Mouse (Mus musculus): Measurements from ENCODE around the gene Mxi1. TPM values are rescaled to one million over a fixed set of nuclear protein-coding genes. Genes with fewer than 3 reads are reported as not detected.

The Mxi1 gene
- polyA plus RNA-seq, 1 experiment, result 10.9 TPM

DNA sequence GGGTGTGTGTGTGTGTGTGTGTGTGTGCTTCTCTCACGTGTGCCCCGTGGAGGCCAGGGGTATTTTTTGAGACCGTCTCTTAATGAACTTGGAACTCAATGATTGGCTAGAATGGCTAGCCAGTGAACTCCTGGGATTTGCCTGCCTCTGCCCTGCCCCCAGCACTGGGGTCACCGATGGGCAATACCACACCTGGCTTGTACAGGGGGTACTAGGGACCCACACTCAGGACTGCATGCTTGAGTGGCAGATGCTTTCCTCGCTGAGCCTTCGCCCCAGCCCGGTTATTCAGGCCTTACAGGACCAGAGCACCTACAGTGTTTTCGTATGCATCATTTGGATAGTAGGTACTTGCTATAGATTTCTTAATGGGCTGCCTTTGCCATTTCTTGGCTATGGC, 5.8 kb downstream of the Mxi1 start:
- H3K4me1 ChIP-seq (ENCODE audit: control insufficient read depth, insufficient read depth, insufficient read length), result peaks cover 3% of the 10 kb centered on the region; the same call in 1 of the 2 replicates
- H3K27me3 ChIP-seq (ENCODE audit: control insufficient read depth, insufficient read depth, low read length), result no peaks in the 10 kb centered on the region
- TF ChIP-seq CTCF (IDR thresholded peaks at IDR 0.05; ENCODE audit: extremely low read depth, insufficient read depth, insufficient read length, insufficient replicate concordance) (no peak), POLR2A (IDR thresholded peaks at IDR 0.05; ENCODE audit: low read depth, low read length) (no peak)
- H3K27ac ChIP-seq (ENCODE audit: insufficient read depth, low read length), result no peak overlapping the region
- no peaks in the 10 kb centered on the region for H3K36me3 ChIP-seq (ENCODE audit: control insufficient read depth, insufficient read depth, low read length)
- WGBS, result over 99% methylated on average over 8 of the region's 8 CpGs
- no peak for DNase-seq (ENCODE audit: low read depth in 1 of 2, low spot score in 2 of 2)
- H3K4me3 ChIP-seq (ENCODE audit: extremely low read depth, insufficient read depth, insufficient read length), result no peak overlapping the region

DNA sequence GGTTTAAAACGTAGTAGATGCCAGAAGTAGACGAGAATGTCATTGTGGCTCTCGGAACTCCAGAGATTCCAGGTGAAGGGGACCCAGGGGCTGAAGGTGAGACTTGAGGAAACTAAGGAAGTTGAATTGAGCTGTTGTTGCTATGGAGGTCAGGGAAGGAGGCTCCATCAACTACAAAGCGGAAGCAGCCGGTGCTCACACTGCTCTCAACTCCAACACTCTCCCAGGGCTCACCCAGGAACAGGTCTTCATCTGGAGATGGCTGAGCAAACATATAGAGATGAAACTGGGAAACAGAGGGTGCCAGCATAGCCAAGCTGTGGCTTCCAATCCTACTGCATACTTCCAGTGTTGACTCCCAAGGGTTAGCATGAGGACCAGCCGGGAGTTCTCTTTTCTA, 6.6 kb downstream of the Mxi1 start:
- no peak for DNase-seq (ENCODE audit: low read depth in 1 of 2, low spot score in 2 of 2)

GRCm38 (mm10) chr19:53318143-53319132, 8.1 kb downstream of the Mxi1 start:
- WGBS, result 35% methylated on average over 16 of the region's 16 CpGs

More for the DNA sequence above, 6.6 kb downstream of the Mxi1 start:
- Histone ChIP-seq H3K36me3 (ENCODE audit: control insufficient read depth, insufficient read depth, low read length) (no peaks in the 10 kb centered on the region), H3K4me1 (ENCODE audit: control insufficient read depth, insufficient read depth, insufficient read length) (peaks cover 3% of the 10 kb centered on the region; the same call in 1 of the 2 replicates), H3K27ac (ENCODE audit: insufficient read depth, low read length) (no peak overlapping the region), H3K27me3 (ENCODE audit: control insufficient read depth, insufficient read depth, low read length) (no peaks in the 10 kb centered on the region), H3K4me3 (ENCODE audit: extremely low read depth, insufficient read depth, insufficient read length) (no peak overlapping the region)
- 93% methylated on average over 6 of the region's 6 CpGs for WGBS
- TF ChIP-seq CTCF (IDR thresholded peaks at IDR 0.05; ENCODE audit: extremely low read depth, insufficient read depth, insufficient read length, insufficient replicate concordance) (no peak), POLR2A (IDR thresholded peaks at IDR 0.05; ENCODE audit: low read depth, low read length) (no peak)

GRCm38 (mm10) chr19:53320264-53321110, 10.2 kb downstream of the Mxi1 start:
- H3K4me3 ChIP-seq (ENCODE audit: extremely low read depth, insufficient read depth, insufficient read length), result no peak overlapping the region
- H3K27ac ChIP-seq (ENCODE audit: insufficient read depth, low read length), result no peak overlapping the region
- H3K4me1 ChIP-seq (ENCODE audit: control insufficient read depth, insufficient read depth, insufficient read length), result peaks cover 3% of the 10 kb centered on the region; the same call in 1 of the 2 replicates

More at GRCm38 (mm10) chr19:53318143-53319132, 8.1 kb downstream of the Mxi1 start:
- H3K36me3 ChIP-seq (ENCODE audit: control insufficient read depth, insufficient read depth, low read length), result no peaks in the 10 kb centered on the region
- no peak overlapping the region for H3K27ac ChIP-seq (ENCODE audit: insufficient read depth, low read length)
- H3K27me3 ChIP-seq (ENCODE audit: control insufficient read depth, insufficient read depth, low read length), result no peaks in the 10 kb centered on the region
- H3K4me3 ChIP-seq (ENCODE audit: extremely low read depth, insufficient read depth, insufficient read length), result no peak overlapping the region
- peaks cover 3% of the 10 kb centered on the region; the same call in 1 of the 2 replicates for H3K4me1 ChIP-seq (ENCODE audit: control insufficient read depth, insufficient read depth, insufficient read length)
- no peak for TF ChIP-seq CTCF (IDR thresholded peaks at IDR 0.05; ENCODE audit: extremely low read depth, insufficient read depth, insufficient read length, insufficient replicate concordance)
- TF ChIP-seq POLR2A (IDR thresholded peaks at IDR 0.05; ENCODE audit: low read depth, low read length), result no peak
- no peak for DNase-seq (ENCODE audit: low read depth in 1 of 2, low spot score in 2 of 2)

DNA sequence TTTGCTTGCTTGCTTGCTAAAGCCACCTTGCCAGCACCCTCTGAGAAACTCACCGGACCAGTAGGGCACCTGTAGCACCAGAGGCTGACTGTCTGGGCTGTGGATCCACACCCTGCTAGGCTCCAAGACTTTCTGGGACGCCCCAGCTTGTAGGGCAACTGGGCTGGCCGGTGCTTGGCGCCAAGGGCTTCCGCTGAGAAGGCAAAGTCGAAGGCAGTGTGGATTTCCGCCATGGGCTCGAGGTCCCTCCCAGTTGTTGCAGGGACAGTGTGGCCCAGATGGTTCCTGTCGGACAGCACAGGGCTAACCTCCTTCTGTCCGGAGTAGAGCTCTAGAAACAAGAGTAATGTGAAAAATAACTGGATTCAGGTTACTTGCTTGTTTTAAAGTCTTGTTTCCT, 11.0 kb downstream of the Mxi1 start:
- H3K4me1 ChIP-seq (ENCODE audit: control insufficient read depth, insufficient read depth, insufficient read length), result peaks cover 3% of the 10 kb centered on the region; the same call in 1 of the 2 replicates
- H3K4me3 ChIP-seq (ENCODE audit: extremely low read depth, insufficient read depth, insufficient read length), result no peak overlapping the region
- no peak overlapping the region for H3K27ac ChIP-seq (ENCODE audit: insufficient read depth, low read length)
- WGBS, result 94% methylated on average over 10 of the region's 10 CpGs
- no peaks in the 10 kb centered on the region for H3K36me3 ChIP-seq (ENCODE audit: control insufficient read depth, insufficient read depth, low read length)
- TF ChIP-seq POLR2A (IDR thresholded peaks at IDR 0.05; ENCODE audit: low read depth, low read length), result no peak
- no peak for TF ChIP-seq CTCF (IDR thresholded peaks at IDR 0.05; ENCODE audit: extremely low read depth, insufficient read depth, insufficient read length, insufficient replicate concordance)
- no peak for DNase-seq (ENCODE audit: low read depth in 1 of 2, low spot score in 2 of 2)
- no peaks in the 10 kb centered on the region for H3K27me3 ChIP-seq (ENCODE audit: control insufficient read depth, insufficient read depth, low read length)

More at GRCm38 (mm10) chr19:53320264-53321110, 10.2 kb downstream of the Mxi1 start:
- TF ChIP-seq CTCF (IDR thresholded peaks at IDR 0.05; ENCODE audit: extremely low read depth, insufficient read depth, insufficient read length, insufficient replicate concordance), result no peak
- no peak for TF ChIP-seq POLR2A (IDR thresholded peaks at IDR 0.05; ENCODE audit: low read depth, low read length)
- Histone ChIP-seq H3K27me3 (ENCODE audit: control insufficient read depth, insufficient read depth, low read length) (no peaks in the 10 kb centered on the region), H3K36me3 (ENCODE audit: control insufficient read depth, insufficient read depth, low read length) (no peaks in the 10 kb centered on the region)
- DNase-seq (ENCODE audit: low read depth in 1 of 2, low spot score in 2 of 2), result no peak
- WGBS, result 66% methylated on average over 9 of the region's 9 CpGs

DNA sequence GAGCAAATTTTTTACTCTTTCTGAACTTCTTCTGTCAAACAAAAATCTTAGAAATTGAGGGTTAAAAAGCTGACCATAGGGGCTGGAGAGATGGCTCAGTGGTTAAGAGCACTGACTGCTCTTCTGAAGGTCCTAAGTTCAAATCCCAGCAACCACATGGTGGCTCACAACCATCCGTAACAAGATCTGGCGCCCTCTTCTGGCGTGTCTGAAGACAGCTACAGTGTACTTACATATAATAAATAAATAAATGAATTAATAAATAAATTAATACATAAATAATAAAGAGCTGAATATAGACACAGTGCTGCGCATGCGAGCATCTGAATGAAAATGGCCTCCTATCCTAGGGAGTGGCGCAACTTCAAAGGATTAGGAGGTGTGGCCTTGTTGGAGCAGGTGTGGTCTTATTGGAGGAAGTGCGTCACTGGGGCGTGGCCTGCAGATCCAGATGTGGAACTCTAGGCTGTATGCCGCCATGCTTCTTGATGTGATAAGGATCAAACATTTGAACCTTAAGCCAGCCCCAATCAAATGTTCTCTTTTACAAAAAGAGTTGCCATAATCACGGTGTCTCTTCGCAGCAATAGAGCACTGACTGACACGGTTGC, 12.2 kb downstream of the Mxi1 start:
- no peak overlapping the region for H3K4me3 ChIP-seq (ENCODE audit: extremely low read depth, insufficient read depth, insufficient read length)
- no peak for DNase-seq (ENCODE audit: low read depth in 1 of 2, low spot score in 2 of 2)
- no peaks in the 10 kb centered on the region for H3K27me3 ChIP-seq (ENCODE audit: control insufficient read depth, insufficient read depth, low read length)
- H3K36me3 ChIP-seq (ENCODE audit: control insufficient read depth, insufficient read depth, low read length), result no peaks in the 10 kb centered on the region
- H3K4me1 ChIP-seq (ENCODE audit: control insufficient read depth, insufficient read depth, insufficient read length), result peaks cover 3% of the 10 kb centered on the region; the same call in 1 of the 2 replicates
- 91% methylated on average over 12 of the region's 12 CpGs for WGBS
- no peak for TF ChIP-seq POLR2A (IDR thresholded peaks at IDR 0.05; ENCODE audit: low read depth, low read length)
- TF ChIP-seq CTCF (IDR thresholded peaks at IDR 0.05; ENCODE audit: extremely low read depth, insufficient read depth, insufficient read length, insufficient replicate concordance), result no peak
- no peak overlapping the region for H3K27ac ChIP-seq (ENCODE audit: insufficient read depth, low read length)

All from spleen, adult 2 months (tissue).